Mouse (Mus musculus): ENCODE data around the gene Slc25a33.

GRCm38 (mm10) chr4:149759517-149759916 lies 14.6 kb downstream of the Slc25a33 start:
- TF ChIP-seq USF1 (IDR thresholded peaks at IDR 0.05; ENCODE audit: low read depth) (no peak), MAX (IDR thresholded peaks at IDR 0.05; ENCODE audit: low read depth) (no peak)

Data from myocyte (in vitro differentiated cells).